Comparison of ENCODE assay signal across 9 mouse cellular contexts in the genomic region with DNA sequence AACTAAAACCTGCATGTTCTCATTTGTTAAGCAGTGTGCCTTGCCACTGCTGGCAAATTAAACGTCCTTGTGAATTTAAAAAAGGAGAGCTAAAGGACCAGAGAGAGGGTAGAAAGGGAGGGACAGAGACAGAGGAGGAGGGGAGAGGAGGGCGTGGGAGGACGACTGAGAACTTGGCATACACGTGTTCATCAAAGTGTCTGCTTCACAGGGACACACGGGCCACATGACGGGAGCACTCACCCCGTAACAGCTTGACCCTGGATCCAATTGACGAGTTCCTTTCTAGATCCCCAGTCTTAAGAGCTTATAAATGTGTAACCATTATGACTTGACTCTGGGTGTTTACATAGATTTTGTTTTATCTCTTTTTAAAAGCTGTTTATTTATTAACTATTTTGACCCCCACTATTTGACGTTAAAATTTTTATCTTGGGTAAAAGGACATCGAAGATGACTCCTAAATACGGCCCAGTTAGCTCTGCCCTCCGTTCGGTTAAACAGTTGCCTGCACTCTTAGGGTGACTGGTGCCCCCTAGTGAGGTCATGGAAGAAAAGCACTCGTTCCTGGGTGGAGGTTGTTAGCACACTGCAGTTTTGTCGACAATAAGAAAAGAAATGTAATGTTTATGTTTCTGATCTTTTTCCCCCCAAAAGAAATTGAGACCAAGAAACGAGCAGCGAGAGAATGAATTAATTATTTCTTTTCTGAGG.
DNase-seq lines count a peak whose midpoint lies in the region; ATAC-seq and TF ChIP-seq lines count a peak whose summit lies in the region.
"Had no signal": no experiment of that assay in that cellular context is flagged by ENCODE, and none has a peak within 500 bp of the region (broad histone marks: within the 10 kb centered on the region; RNA-seq: fewer than 3 reads in every experiment).

No protein-coding gene starts in this region.

- no peaks in the 10 kb centered on the region for H3K4me1 ChIP-seq in G1E (ENCODE audit: insufficient read depth, low read depth, low read length)
- H3K4me1 ChIP-seq in liver, adult 2 months (ENCODE audit: control insufficient read depth, insufficient read depth, low read length) = no peaks in the 10 kb centered on the region
- H3K4me1 ChIP-seq in olfactory bulb, adult 2 months (ENCODE audit: control insufficient read depth, insufficient read depth, low read length) = peaks cover 3% of the 10 kb centered on the region; the same call in 1 of the 2 replicates

- H3K27me3 ChIP-seq in G1E (ENCODE audit: insufficient read depth, low read length) = no peaks in the 10 kb centered on the region
- no peaks in the 10 kb centered on the region for H3K27me3 ChIP-seq in liver, adult 2 months (ENCODE audit: control insufficient read depth, insufficient read depth, low read length)

- peak; percentile 59 to 66 for DNase-seq in layer of hippocampus, postnatal 10 days (ENCODE audit: low spot score in 2 of 2)
- DNase-seq in layer of hippocampus, adult 8-10 months (ENCODE audit: low spot score in 2 of 2) = no peak
- DNase-seq in G1E (ENCODE audit: low spot score) = no peak
- peak; percentile 45 to 47 for DNase-seq in cerebellum, adult 18-20 months
- DNase-seq in heart, postnatal 4 days = peak; percentile 71
- DNase-seq in liver, adult 2 months (ENCODE audit: extremely low read depth, low read depth, low spot score) = peak; percentile 54
- DNase-seq in layer of hippocampus, adult 9-10 months (ENCODE audit: low spot score) = no peak

- H3K79me2 ChIP-seq in liver, adult 2 months (ENCODE audit: control insufficient read depth, insufficient read depth, low read length) = no peaks in the 10 kb centered on the region

- ATAC-seq in G1E (ENCODE audit: extremely low read depth, insufficient number of reproducible peaks, low FRiP score, poor library complexity, severe bottlenecking) = peak; percentile 28; the same call in 1 of the 2 replicates

- no peak overlapping the region for H3K4me3 ChIP-seq in G1E (ENCODE audit: low read depth, low read length)
- H3K4me3 ChIP-seq in liver, adult 2 months (ENCODE audit: insufficient read depth, low read depth, low read length) = no peak overlapping the region
- H3K4me3 ChIP-seq in olfactory bulb, adult 2 months (ENCODE audit: insufficient read depth, low read depth, low read length) = no peak overlapping the region
- H3K4me3 ChIP-seq: erythroblast, embryonic 14.5 days had no signal

- 29% methylated on average over 17 of the region's 17 CpGs for WGBS in liver, adult 2 months
- 30% methylated on average over 17 of the region's 17 CpGs for WGBS in olfactory bulb, adult 2 months

- H3K36me3 ChIP-seq in G1E (replicated peaks) = peaks cover 74% of the 10 kb centered on the region
- H3K36me3 ChIP-seq in liver, adult 2 months (ENCODE audit: control insufficient read depth, insufficient read depth, low read length) = 0 out of 2 replicates have a peak, but pooled peaks cover 2% of the 10 kb centered on the region

- no peak for TF ChIP-seq POLR2A in liver, adult 2 months (IDR thresholded peaks at IDR 0.05; ENCODE audit: extremely low read depth, insufficient read depth, low read length)
- TF ChIP-seq POLR2A in olfactory bulb, adult 2 months (IDR thresholded peaks at IDR 0.05; ENCODE audit: insufficient read depth, low read depth, low read length) = no peak

- H3K9ac ChIP-seq in liver, adult 2 months (ENCODE audit: low read depth, low read length) = no peak overlapping the region

- peak; percentile 8; the same call in 1 of the 2 replicates for TF ChIP-seq CTCF in G1E (IDR thresholded peaks at IDR 0.05; ENCODE audit: low read depth, low read length)
- peak; percentile 79 for TF ChIP-seq CTCF in liver, adult 2 months (IDR thresholded peaks at IDR 0.05; ENCODE audit: low read depth, low read length)
- TF ChIP-seq CTCF in olfactory bulb, adult 2 months (IDR thresholded peaks at IDR 0.05; ENCODE audit: insufficient read depth, low read depth, low read length) = 0 out of 2 replicates have a peak, but pooled peaks have one; percentile 6

- no peak overlapping the region for H3K27ac ChIP-seq in liver, adult 2 months (replicated peaks; ENCODE audit: insufficient read depth, low read depth, low read length)
- no peak overlapping the region for H3K27ac ChIP-seq in olfactory bulb, adult 2 months (ENCODE audit: insufficient read depth, low read depth, low read length)

- H3K9me3 ChIP-seq in G1E (replicated peaks) = no peaks in the 10 kb centered on the region

Comparison
In these comparisons a context has a peak if more than half of its experiments do, and no peak if none do; other contexts are left out.
1. DNase-seq: peak in layer of hippocampus, postnatal 10 days (2 of 2), cerebellum, adult 18-20 months (2 of 2), heart, postnatal 4 days (single experiment) and liver, adult 2 months (single experiment); none in layer of hippocampus, adult 8-10 months (0 of 2), G1E (single experiment) and layer of hippocampus, adult 9-10 months (single experiment).
2. CTCF ChIP-seq: peak in every context shown above with its lines; median percentile 79 in liver, adult 2 months; 8 in G1E; 6 in olfactory bulb, adult 2 months.